Mouse (Mus musculus) limb, embryonic 11.5 days (tissue): ENCODE measurements around the gene Srxn1. TPM values are rescaled to one million over a fixed set of nuclear protein-coding genes. Genes with fewer than 3 reads are reported as not detected.

Experiments used
- polyA plus RNA-seq: library from polyadenylated mRNA; unstranded; fragments of >200 nt; fragmentation: Nextera tagmentation; extraction: Ambion mirVana; gene quantifications from 2 replicates; pipeline ENCODE4 v1.2.1, GENCODE M21; 2014

Srxn1 gene
- polyA plus RNA-seq, 1 experiment from 2014 or later = 8.9 TPM

Other genes starting within 250 kb of the Srxn1 start
- 0.23 TPM in 1 of 2 replicates, not detected in the other for gene Angpt4, start 194.3 kb upstream of the Srxn1 start, polyA plus RNA-seq
- 31.7 and 32.9 TPM in 2 replicates for gene Fam110a, start 125.3 kb upstream of the Srxn1 start, polyA plus RNA-seq
- gene Slc52a3, start 109.0 kb upstream of the Srxn1 start, polyA plus RNA-seq = 0.82 and 0.88 TPM in 2 replicates
- 0.07 TPM in 1 of 2 replicates, not detected in the other for gene Scrt2, start 24.0 kb upstream of the Srxn1 start, polyA plus RNA-seq
- 20.2 and 25.2 TPM in 2 replicates for gene Tcf15, start 38.0 kb downstream of the Srxn1 start, polyA plus RNA-seq
- 65.9 and 86.5 TPM in 2 replicates for gene Csnk2a1, start 121.3 kb downstream of the Srxn1 start, polyA plus RNA-seq
- gene Tbc1d20, start 188.3 kb downstream of the Srxn1 start, polyA plus RNA-seq = 30.5 and 35.4 TPM in 2 replicates
- 66.6 and 67.4 TPM in 2 replicates for gene Rbck1, start 227.1 kb downstream of the Srxn1 start, polyA plus RNA-seq
- 1.4 and 1.8 TPM in 2 replicates for gene Trib3, start 238.5 kb downstream of the Srxn1 start, polyA plus RNA-seq